Mouse (Mus musculus) cerebellum, adult 2 months (tissue): ENCODE data around the gene Meioc.

Experiments
- CTCF ChIP-seq: fragments of 200-500 bp; IDR thresholded peaks from 2 replicates; pipeline ENCODE4 v1.5.1; 2011; ENCODE audit warnings: low read depth, mild to moderate bottlenecking, control low read depth, low read length, moderate library complexity, borderline replicate concordance; ENCODE audit not compliant: insufficient read depth
- POLR2A ChIP-seq: fragments of 200-500 bp; IDR thresholded peaks from 2 replicates; pipeline ENCODE4 v1.6.1; 2011; ENCODE audit warnings: low read length, control low read depth, borderline replicate concordance; ENCODE audit not compliant: insufficient read depth

- TF ChIP-seq POLR2A: no peak
- no peak for TF ChIP-seq CTCF
Observed at GRCm38 (mm10) chr11:102624888-102625407, 38.6 kb upstream of the Meioc start.
